Mouse (Mus musculus) CH12.LX (cell line): ENCODE measurements around the gene Zfp750. TPM values are rescaled to one million over a fixed set of nuclear protein-coding genes. Genes with fewer than 3 reads are reported as not detected.

Experiments
- DNase-seq: peaks from one replicate; pipeline ENCODE4 v3.0.0-alpha.2; 2013; ENCODE audit errors: extremely low read depth
- H3K27ac ChIP-seq: 2 replicates; pipeline ENCODE4 v1.5.1; 2012; ENCODE audit warnings: low read depth, mild to moderate bottlenecking, control low read depth, moderate library complexity; ENCODE audit not compliant: insufficient read depth
- H3K27me3 ChIP-seq: replicated peaks from 2 replicates; pipeline ENCODE3; 2012; ENCODE audit warnings: inconsistent platforms
- H3K36me3 ChIP-seq, 2 experiments: replicated peaks in 1 of 2; 2 replicates each; pipeline versions ENCODE3 to v1.6.1; 2012; ENCODE audit warnings: inconsistent platforms in 1 of 2, low read length in 1 of 2, mild to moderate bottlenecking in 1 of 2, mixed read lengths in 1 of 2, moderate library complexity in 1 of 2; ENCODE audit not compliant: control insufficient read depth in 1 of 2, insufficient read depth in 1 of 2
- H3K4me1 ChIP-seq, 2 experiments: 2 replicates each; pipeline ENCODE4 v1.6.1; 2012; ENCODE audit warnings: inconsistent platforms in 1 of 2, moderate library complexity in 1 of 2; ENCODE audit not compliant: insufficient read depth in 2 of 2, control insufficient read depth in 1 of 2
- H3K4me2 ChIP-seq: 2 replicates; pipeline ENCODE4 v1.6.1; 2012; ENCODE audit warnings: low read depth, mild to moderate bottlenecking, control low read depth; ENCODE audit not compliant: poor library complexity, insufficient read depth, severe bottlenecking
- H3K4me3 ChIP-seq, 3 experiments: fragments of 150-350 bp in 1 of 3; sonication (generic) in 1 of 3; replicated peaks in 1 of 3; 2 replicates each; pipeline versions ENCODE3 to v1.5.1; 2011 to 2012; ENCODE audit warnings: low read depth in 2 of 3, low read length in 2 of 3, mild to moderate bottlenecking in 2 of 3, moderate library complexity in 2 of 3, control low read depth in 1 of 3, improper control_type of control experiment in 1 of 3, inconsistent platforms in 1 of 3, mixed read lengths in 1 of 3; ENCODE audit not compliant: poor library complexity in 1 of 3
- H3K79me2 ChIP-seq: replicated peaks from 2 replicates; pipeline ENCODE4 v1.6.1; 2012; ENCODE audit warnings: mild to moderate bottlenecking, moderate library complexity; ENCODE audit not compliant: control insufficient read depth, poor library complexity, insufficient read depth, severe bottlenecking; ENCODE audit errors: extremely low read depth
- H3K9ac ChIP-seq: 2 replicates; pipeline ENCODE4 v1.6.1; 2012; ENCODE audit warnings: low read depth, mild to moderate bottlenecking, control low read depth, moderate library complexity; ENCODE audit not compliant: insufficient read depth
- H3K9me3 ChIP-seq: replicated peaks from 2 replicates; pipeline ENCODE3; 2012; ENCODE audit warnings: low read length, inconsistent platforms, mixed read lengths
- BHLHE40 ChIP-seq: IDR thresholded peaks from 2 replicates; pipeline ENCODE4 v1.6.1; 2011; ENCODE audit warnings: mild to moderate bottlenecking, low read depth, low read length, improper control_type of control experiment
- CHD1 ChIP-seq: IDR thresholded peaks from 2 replicates; pipeline ENCODE4 v1.6.1; 2012; ENCODE audit warnings: low read depth, low read length, improper control_type of control experiment, inconsistent platforms
- CTCF ChIP-seq, 2 experiments: IDR thresholded peaks in 1 of 2; conservative IDR thresholded peaks in 1 of 2; 2 replicates each; pipeline ENCODE4 v1.5.1; 2011 to 2012; ENCODE audit warnings: low read depth in 2 of 2, low read length in 2 of 2, improper control_type of control experiment in 1 of 2, inconsistent platforms in 1 of 2, mild to moderate bottlenecking in 1 of 2, moderate library complexity in 1 of 2
- E2F4 ChIP-seq: IDR thresholded peaks from 2 replicates; pipeline ENCODE4 v1.6.1; 2011; ENCODE audit warnings: low read depth, low read length, improper control_type of control experiment; ENCODE audit not compliant: insufficient replicate concordance
- ELF1 ChIP-seq: IDR thresholded peaks from 2 replicates; pipeline ENCODE4 v1.6.1; 2014; ENCODE audit warnings: low read depth, mild to moderate bottlenecking, inconsistent platforms, low read length, improper control_type of control experiment
- EP300 ChIP-seq: IDR thresholded peaks from 2 replicates; pipeline ENCODE4 v1.6.1; 2011; ENCODE audit warnings: low read length, improper control_type of control experiment
- GABPA ChIP-seq: IDR thresholded peaks from 2 replicates; pipeline ENCODE4 v1.6.1; 2012; ENCODE audit warnings: low read depth, low read length, improper control_type of control experiment, inconsistent platforms; ENCODE audit not compliant: insufficient replicate concordance
- HCFC1 ChIP-seq: IDR thresholded peaks from 2 replicates; pipeline ENCODE4 v1.6.1; 2012; ENCODE audit warnings: low read depth, mild to moderate bottlenecking, inconsistent platforms, low read length, improper control_type of control experiment
- MAFK ChIP-seq: IDR thresholded peaks from 2 replicates; pipeline ENCODE4 v1.6.1; 2011; ENCODE audit warnings: low read length, improper control_type of control experiment; ENCODE audit not compliant: insufficient replicate concordance
- MAX ChIP-seq: IDR thresholded peaks from 2 replicates; pipeline ENCODE4 v1.6.1; 2011; ENCODE audit warnings: low read length, improper control_type of control experiment
- MAZ ChIP-seq: IDR thresholded peaks from 2 replicates; pipeline ENCODE4 v1.6.1; 2012; ENCODE audit warnings: low read depth, mild to moderate bottlenecking, inconsistent platforms, low read length, improper control_type of control experiment, moderate library complexity
- MXI1 ChIP-seq: IDR thresholded peaks from 2 replicates; pipeline ENCODE4 v1.6.1; 2011; ENCODE audit warnings: mild to moderate bottlenecking, low read depth, low read length, improper control_type of control experiment
- MYC ChIP-seq: IDR thresholded peaks from 2 replicates; pipeline ENCODE4 v1.6.1; 2011; ENCODE audit warnings: low read depth, mild to moderate bottlenecking, improper control_type of control experiment, low read length
- NRF1 ChIP-seq: IDR thresholded peaks from 2 replicates; pipeline ENCODE4 v1.6.1; 2014; ENCODE audit warnings: low read depth, mild to moderate bottlenecking, inconsistent platforms, low read length, improper control_type of control experiment, moderate library complexity
- POLR2A ChIP-seq: IDR thresholded peaks from 2 replicates; pipeline ENCODE4 v1.6.1; 2011; ENCODE audit warnings: low read depth, mild to moderate bottlenecking, improper control_type of control experiment, low read length
- RCOR1 ChIP-seq: conservative IDR thresholded peaks from 2 replicates; pipeline ENCODE4 v1.6.1; 2012; ENCODE audit warnings: low read depth, mild to moderate bottlenecking, inconsistent platforms, low read length, improper control_type of control experiment
- SIN3A ChIP-seq: IDR thresholded peaks from 2 replicates; pipeline ENCODE4 v1.6.1; 2012; ENCODE audit warnings: low read length, improper control_type of control experiment, inconsistent platforms
- SMC3 ChIP-seq: IDR thresholded peaks from 2 replicates; pipeline ENCODE4 v1.6.1; 2011; ENCODE audit warnings: low read depth, low read length, improper control_type of control experiment
- USF1 ChIP-seq: IDR thresholded peaks from 2 replicates; pipeline ENCODE4 v1.6.1; 2014; ENCODE audit warnings: low read depth, mild to moderate bottlenecking, inconsistent platforms, low read length, improper control_type of control experiment
- USF2 ChIP-seq: conservative IDR thresholded peaks from 2 replicates; pipeline ENCODE4 v1.6.1; 2011; ENCODE audit warnings: low read depth, low read length, improper control_type of control experiment
- ZC3H11A ChIP-seq: IDR thresholded peaks from 2 replicates; pipeline ENCODE4 v1.6.1; 2012; ENCODE audit warnings: low read depth, mild to moderate bottlenecking, inconsistent platforms, low read length, improper control_type of control experiment
- ZKSCAN1 ChIP-seq: IDR thresholded peaks from 2 replicates; pipeline ENCODE4 v1.6.1; 2012; ENCODE audit warnings: low read depth, inconsistent platforms, low read length, improper control_type of control experiment, borderline replicate concordance
- dilution Hi-C: fragments of 300-500 bp; cut with MboI; formaldehyde crosslinking; loops from 2 replicates; pipeline ENCODE4 v1.14.3; 2020; ENCODE audit warnings: low sequenced_read_pairs; ENCODE audit not compliant: extremely low pct_unique_long_range_greater_than_20kb, extremely low pct_ligation_motif_present
- in situ Hi-C: fragments of 300-500 bp; cut with MboI; formaldehyde crosslinking; loops from 3 replicates; pipeline ENCODE4 v1.14.3; 2019; ENCODE audit warnings: low sequenced_read_pairs, low pct_ligation_motif_present, low pct_unique_long_range_greater_than_20kb, mixed read lengths
- polyA plus RNA-seq: library from polyadenylated mRNA; unstranded; fragments of >175 nt; gene quantifications from 2 replicates; pipeline ENCODE4 v1.2.1, GENCODE M21; 2012; ENCODE audit warnings: low read depth; ENCODE audit not compliant: insufficient read length
- total RNA-seq, 2 experiments: library from RNA; depleted of rRNA; stranded (reverse); fragments of 300-350 nt in 1 of 2; fragments of >200 nt in 1 of 2; gene quantifications; 2 replicates each; pipeline ENCODE4 v1.2.3; 2012 to 2014

The Zfp750 gene
- total and polyA plus RNA-seq, 3 experiments: 0.11 to 0.54 (median 0.34) TPM

- no peaks in the 10 kb centered on the region for H3K27me3 ChIP-seq
- dilution Hi-C loops: no loop called here
- H3K4me2 ChIP-seq: no peak overlapping the region
- TF ChIP-seq MAFK: no peak
- no peak for TF ChIP-seq MAZ
- TF ChIP-seq SIN3A: no peak
- TF ChIP-seq MYC: no peak
- TF ChIP-seq USF1: no peak
- no peak for TF ChIP-seq CHD1
- no peak for TF ChIP-seq BHLHE40
- no peak for TF ChIP-seq POLR2A
- TF ChIP-seq EP300: no peak
- no peak for TF ChIP-seq NRF1
- no peak for TF ChIP-seq CTCF (conservative IDR thresholded peaks at IDR 0.05 in 1 of 2, IDR thresholded peaks at IDR 0.05 in 1 of 2; ENCODE audit: low read depth in 2 of 2, low read length in 2 of 2)
- TF ChIP-seq ELF1: no peak
- TF ChIP-seq E2F4: no peak
- TF ChIP-seq USF2: no peak
- TF ChIP-seq HCFC1: no peak
- TF ChIP-seq ZKSCAN1: no peak
- TF ChIP-seq MAX: no peak
- H3K4me3 ChIP-seq: no peak overlapping the region
- H3K27ac ChIP-seq: no peak overlapping the region
- H3K9me3 ChIP-seq: no peaks in the 10 kb centered on the region
- no peak overlapping the region for H3K9ac ChIP-seq
- no peaks in the 10 kb centered on the region for H3K79me2 ChIP-seq
- H3K4me1 ChIP-seq: peaks cover 2 to 36% of the 10 kb centered on the region in 2 experiments; a peak in 3 of 4 replicates
- DNase-seq: no peak
- in situ Hi-C loops: no loop called here
- peaks cover 8 to 38% of the 10 kb centered on the region in 2 experiments for H3K36me3 ChIP-seq
Measured at GRCm38 (mm10) chr11:121563312-121563711, 44.2 kb upstream of the Zfp750 start.

DNA sequence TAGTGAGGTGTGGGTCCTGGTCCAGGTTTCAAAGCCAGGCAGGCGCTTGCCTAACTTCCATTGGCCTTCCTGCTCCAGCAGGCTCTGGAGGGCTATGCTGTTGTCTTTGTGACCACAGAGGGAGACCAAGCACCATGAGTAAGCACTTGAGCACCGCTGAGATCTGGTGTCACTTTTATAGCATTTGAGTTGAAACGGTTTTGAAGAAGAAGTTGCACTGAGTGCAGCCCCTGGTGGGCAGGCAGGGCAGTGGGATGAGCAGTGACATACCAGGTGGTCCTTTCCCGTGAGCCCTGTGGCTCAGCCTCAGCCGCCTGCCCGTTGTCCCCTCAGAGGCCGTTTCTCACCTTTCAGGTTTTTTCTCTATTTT, 41.1 kb upstream of the Zfp750 start:
- Histone ChIP-seq H3K4me1 (peaks cover 2 to 47% of the 10 kb centered on the region in 2 experiments; a peak in 3 of 4 replicates), H3K9ac (no peak overlapping the region), H3K4me2 (no peak overlapping the region), H3K4me3 (no peak overlapping the region), H3K79me2 (no peaks in the 10 kb centered on the region), H3K27me3 (no peaks in the 10 kb centered on the region), H3K36me3 (peaks cover 8 to 62% of the 10 kb centered on the region in 2 experiments), H3K27ac (no peak overlapping the region), H3K9me3 (no peaks in the 10 kb centered on the region)
- DNase-seq: peak; percentile 33
- in situ Hi-C loops (no loop called here), dilution Hi-C loops (no loop called here)
- no peak for TF ChIP-seq GABPA
- no peak for TF ChIP-seq MXI1
- TF ChIP-seq RCOR1: no peak
- TF ChIP-seq ZC3H11A: no peak
- peak; percentile 13 to 34; a peak in 2 of 4 replicates for TF ChIP-seq CTCF (conservative IDR thresholded peaks at IDR 0.05 in 1 of 2, IDR thresholded peaks at IDR 0.05 in 1 of 2; ENCODE audit: low read depth in 2 of 2, low read length in 2 of 2)
- no peak; the same call in 1 of the 2 replicates for TF ChIP-seq SMC3
